Mouse (Mus musculus): ENCODE data around the gene Serpine2.

DNA sequence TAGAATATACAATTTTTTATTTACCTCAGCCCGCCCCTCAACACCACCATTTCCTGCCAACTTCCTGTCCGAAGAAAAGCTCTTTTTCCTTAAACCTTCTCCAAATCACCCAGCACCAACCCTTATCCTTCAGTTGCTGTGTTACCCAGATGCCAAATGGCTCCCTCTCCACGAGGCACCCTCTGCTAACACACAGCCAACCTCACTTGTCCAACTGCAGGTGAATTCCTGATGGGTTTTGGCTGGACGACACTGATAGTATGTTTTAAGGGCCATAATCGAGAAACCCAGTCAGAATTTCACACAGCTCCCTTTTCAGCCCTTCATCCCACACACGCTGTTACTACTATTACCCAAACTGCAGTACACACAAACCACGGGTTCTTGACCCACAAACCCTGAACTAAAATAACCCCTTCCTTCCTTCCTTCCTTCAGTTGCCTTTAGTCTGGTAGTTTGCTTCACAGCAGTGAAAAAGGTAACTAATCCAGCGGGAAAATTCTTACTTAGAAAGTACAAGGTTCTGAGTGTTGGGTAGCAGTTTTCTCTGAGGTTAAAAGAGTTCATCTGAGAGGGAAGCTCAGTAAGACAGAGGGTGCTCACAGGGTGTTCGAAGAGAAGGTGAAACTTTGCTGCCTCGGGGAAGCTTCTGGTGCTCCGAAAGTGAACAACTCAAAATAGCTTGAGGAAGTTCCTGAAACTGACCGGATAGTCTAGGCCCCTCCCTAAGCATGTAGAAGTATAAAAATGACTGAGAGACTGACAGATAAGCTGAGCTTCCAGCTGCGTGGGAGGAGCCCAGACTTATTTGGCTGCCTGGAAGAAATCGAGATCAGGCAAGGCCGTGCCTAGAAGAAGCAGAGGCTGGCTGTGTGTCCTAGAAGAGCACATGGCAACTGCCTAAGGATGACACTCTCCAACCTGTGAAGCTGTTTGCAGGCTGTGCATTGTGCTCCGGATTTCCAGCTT, 98.4 kb downstream of the Serpine2 start:
- no peak for TF ChIP-seq POLR2A (IDR thresholded peaks at IDR 0.05; ENCODE audit: insufficient read length, low read depth)
- TF ChIP-seq MAX (IDR thresholded peaks at IDR 0.05; ENCODE audit: low read depth) = no peak
- no peak for TF ChIP-seq TCF12 (IDR thresholded peaks at IDR 0.05; ENCODE audit: insufficient read depth, poor library complexity, severe bottlenecking)
- TF ChIP-seq TCF3 (IDR thresholded peaks at IDR 0.05; ENCODE audit: insufficient read length, low read depth) = no peak
- no peak for TF ChIP-seq E2F4 (IDR thresholded peaks at IDR 0.05; ENCODE audit: insufficient read depth)
